Mouse (Mus musculus): Measurements from ENCODE around the gene Ttc5.

DNA sequence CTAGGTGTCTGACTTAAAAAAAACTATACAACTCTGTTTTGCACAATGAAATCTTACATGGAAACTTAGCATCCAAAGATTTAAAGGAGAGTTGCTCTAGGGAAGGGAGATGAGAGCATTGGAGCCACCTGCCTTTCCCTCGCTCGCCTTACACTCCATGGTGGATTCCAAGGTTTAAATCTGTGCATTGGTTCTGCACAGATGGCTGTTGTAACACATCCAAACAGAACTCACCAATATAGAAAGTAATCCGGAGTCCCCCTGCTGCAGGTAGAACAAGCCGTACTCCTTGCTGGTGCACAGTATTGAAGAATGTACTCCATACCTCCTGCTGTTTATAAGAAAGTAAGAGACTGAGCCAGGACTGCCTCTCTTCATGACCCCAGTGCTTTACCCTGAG is 41.3 kb upstream of the Ttc5 start:
- TF ChIP-seq TAL1 (IDR thresholded peaks at IDR 0.05; ENCODE audit: low read length) (no peak), GATA1 (IDR thresholded peaks at IDR 0.05; ENCODE audit: low read length) (no peak)
